Mouse (Mus musculus) megakaryocyte, embryonic 14.5 days (primary cell): ENCODE results near the gene Foxe3.

ENCODE experiments used
- FLI1 ChIP-seq: IDR thresholded peaks from 2 replicates; pipeline ENCODE4 v1.6.1; 2012; ENCODE audit warnings: low read length, inconsistent platforms, mixed read lengths
- GATA1 ChIP-seq: IDR thresholded peaks from 3 replicates; pipeline ENCODE4 v1.6.1; 2012; ENCODE audit warnings: mixed read lengths, low read length, inconsistent platforms, borderline replicate concordance

DNA sequence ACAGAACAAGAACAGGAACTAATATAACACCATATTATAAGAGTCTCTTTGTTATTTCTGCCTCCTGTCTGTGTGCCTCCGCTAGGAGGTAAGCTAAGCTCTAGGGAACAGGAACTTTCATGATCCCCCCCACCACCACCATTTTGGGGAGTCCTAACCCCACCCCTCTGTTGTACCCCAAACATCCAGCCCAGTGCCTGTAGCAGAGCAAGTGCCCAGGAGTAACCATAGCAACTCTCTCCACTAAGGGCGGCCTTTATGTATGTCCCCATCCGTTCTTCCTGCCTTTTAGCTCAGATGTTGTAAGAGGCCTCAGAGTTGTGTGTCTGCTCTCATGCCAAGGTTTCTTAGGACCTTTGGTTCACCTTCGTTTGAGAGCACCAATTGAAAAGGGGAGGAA, 16.3 kb upstream of the Foxe3 start:
- TF ChIP-seq FLI1 = no peak
- no peak for TF ChIP-seq GATA1
